Mouse (Mus musculus) MEL (cell line): ENCODE measurements around the gene Hlcs. TPM values are rescaled to one million over a fixed set of nuclear protein-coding genes. Genes with fewer than 3 reads are reported as not detected.

Experiments used
- DNase-seq: peaks from one replicate; pipeline ENCODE4 v3.0.0; 2011; ENCODE audit warnings: low read depth, low spot score
- H3K27ac ChIP-seq: 2 replicates; pipeline ENCODE4 v1.5.1; 2012; ENCODE audit warnings: low read depth, mild to moderate bottlenecking, control low read depth, low read length, moderate library complexity; ENCODE audit not compliant: control insufficient read depth
- H3K27me3 ChIP-seq, 2 experiments: fragments of 150-350 bp in 1 of 2; sonication (generic) in 1 of 2; 2 replicates each; pipeline ENCODE4 v1.6.1; 2012; ENCODE audit warnings: low read length in 2 of 2, mild to moderate bottlenecking in 2 of 2, improper control_type of control experiment in 1 of 2, moderate library complexity in 1 of 2; ENCODE audit not compliant: insufficient read depth in 2 of 2, control insufficient read depth in 1 of 2
- H3K36me3 ChIP-seq, 2 experiments: 2 replicates each; pipeline ENCODE4 v1.6.1; 2012 to 2014; ENCODE audit warnings: low read length in 2 of 2, improper control_type of control experiment in 1 of 2, inconsistent platforms in 1 of 2, mild to moderate bottlenecking in 1 of 2; ENCODE audit not compliant: insufficient read depth in 2 of 2, control insufficient read depth in 1 of 2
- H3K4me1 ChIP-seq, 2 experiments: fragments of 150-350 bp in 1 of 2; sonication (generic) in 1 of 2; 2 replicates each; pipeline ENCODE4 v1.6.1; 2012; ENCODE audit warnings: low read length in 2 of 2, improper control_type of control experiment in 1 of 2, mild to moderate bottlenecking in 1 of 2; ENCODE audit not compliant: insufficient read depth in 2 of 2, control insufficient read depth in 1 of 2
- H3K4me3 ChIP-seq, 2 experiments: fragments of 150-350 bp in 1 of 2; sonication (generic) in 1 of 2; 2 replicates each; pipeline ENCODE4 v1.5.1; 2012; ENCODE audit warnings: low read depth in 2 of 2, low read length in 2 of 2, mild to moderate bottlenecking in 2 of 2, moderate library complexity in 2 of 2, control low read depth in 1 of 2, improper control_type of control experiment in 1 of 2; ENCODE audit not compliant: control insufficient read depth in 1 of 2, insufficient read depth in 1 of 2
- H3K79me2 ChIP-seq: 2 replicates; pipeline ENCODE4 v1.6.1; 2012; ENCODE audit warnings: mild to moderate bottlenecking, low read length, moderate library complexity; ENCODE audit not compliant: control insufficient read depth, poor library complexity, insufficient read depth
- H3K9ac ChIP-seq: 2 replicates; pipeline ENCODE4 v1.6.1; 2012; ENCODE audit warnings: low read depth, mild to moderate bottlenecking, control low read depth, low read length, moderate library complexity; ENCODE audit not compliant: control insufficient read depth, poor library complexity, severe bottlenecking
- H3K9me3 ChIP-seq: fragments of 150-350 bp; sonication (generic); replicated peaks from 2 replicates; pipeline ENCODE4 v1.6.1; 2012; ENCODE audit warnings: mild to moderate bottlenecking, low read length, improper control_type of control experiment, moderate library complexity; ENCODE audit not compliant: insufficient read depth
- CTCF ChIP-seq, 3 experiments: IDR thresholded peaks in 2 of 3; conservative IDR thresholded peaks in 1 of 3; 2 replicates each; pipeline ENCODE4 v1.5.1; 2011 to 2012; ENCODE audit warnings: low read length in 3 of 3, low read depth in 2 of 3, mild to moderate bottlenecking in 2 of 3, improper control_type of control experiment in 1 of 3, inconsistent platforms in 1 of 3, mixed read lengths in 1 of 3, moderate library complexity in 1 of 3; ENCODE audit not compliant: control insufficient read depth in 1 of 3, insufficient read depth in 1 of 3, poor library complexity in 1 of 3, severe bottlenecking in 1 of 3
- ELF1 ChIP-seq: IDR thresholded peaks from 2 replicates; pipeline ENCODE4 v1.6.1; 2014; ENCODE audit warnings: low read depth, mild to moderate bottlenecking, inconsistent platforms, low read length, improper control_type of control experiment, moderate library complexity
- EP300 ChIP-seq, 2 experiments: IDR thresholded peaks; 2 replicates each; pipeline ENCODE4 v1.6.1; 2011; ENCODE audit warnings: improper control_type of control experiment in 2 of 2, low read length in 2 of 2, low read depth in 1 of 2, mild to moderate bottlenecking in 1 of 2
- ETS1 ChIP-seq: IDR thresholded peaks from 2 replicates; pipeline ENCODE4 v1.6.1; 2012; ENCODE audit warnings: low read depth, mild to moderate bottlenecking, inconsistent platforms, low read length, improper control_type of control experiment, moderate library complexity
- GABPA ChIP-seq: IDR thresholded peaks from 2 replicates; pipeline ENCODE4 v1.6.1; 2012; ENCODE audit warnings: low read depth, mild to moderate bottlenecking, inconsistent platforms, low read length, improper control_type of control experiment, moderate library complexity
- GATA1 ChIP-seq: IDR thresholded peaks from 2 replicates; pipeline ENCODE4 v1.6.1; 2011; ENCODE audit warnings: low read depth, low read length, improper control_type of control experiment
- HCFC1 ChIP-seq: IDR thresholded peaks from 2 replicates; pipeline ENCODE4 v1.6.1; 2012; ENCODE audit warnings: low read depth, mild to moderate bottlenecking, inconsistent platforms, low read length, improper control_type of control experiment, moderate library complexity
- JUND ChIP-seq: IDR thresholded peaks from 2 replicates; pipeline ENCODE4 v1.6.1; 2011; ENCODE audit warnings: low read depth, mild to moderate bottlenecking, improper control_type of control experiment, low read length
- KAT2A ChIP-seq: conservative IDR thresholded peaks from 2 replicates; pipeline ENCODE4 v1.6.1; 2012; ENCODE audit warnings: low read depth, low read length, improper control_type of control experiment, inconsistent platforms
- MAX ChIP-seq: IDR thresholded peaks from 2 replicates; pipeline ENCODE4 v1.6.1; 2011; ENCODE audit warnings: low read length, improper control_type of control experiment
- MAZ ChIP-seq: IDR thresholded peaks from 2 replicates; pipeline ENCODE4 v1.6.1; 2012; ENCODE audit warnings: low read depth, mild to moderate bottlenecking, inconsistent platforms, low read length, improper control_type of control experiment
- MEF2A ChIP-seq: IDR thresholded peaks from 2 replicates; pipeline ENCODE4 v1.6.1; 2014; ENCODE audit warnings: low read depth, mild to moderate bottlenecking, inconsistent platforms, low read length, improper control_type of control experiment; ENCODE audit not compliant: poor library complexity, insufficient replicate concordance, severe bottlenecking; ENCODE audit errors: extremely low read depth
- MYB ChIP-seq: IDR thresholded peaks from 2 replicates; pipeline ENCODE4 v1.6.1; 2011; ENCODE audit warnings: mild to moderate bottlenecking, low read depth, low read length, improper control_type of control experiment
- MYC ChIP-seq: IDR thresholded peaks from 2 replicates; pipeline ENCODE4 v1.6.1; 2011; ENCODE audit warnings: low read depth, mild to moderate bottlenecking, low read length, improper control_type of control experiment, moderate library complexity
- NELFE ChIP-seq: IDR thresholded peaks from 2 replicates; pipeline ENCODE4 v1.6.1; 2011; ENCODE audit warnings: low read depth, low read length, improper control_type of control experiment
- NRF1 ChIP-seq: IDR thresholded peaks from 2 replicates; pipeline ENCODE4 v1.6.1; 2014; ENCODE audit warnings: low read depth, mild to moderate bottlenecking, inconsistent platforms, low read length, improper control_type of control experiment, moderate library complexity; ENCODE audit not compliant: poor library complexity, insufficient read depth, severe bottlenecking
- POLR2A ChIP-seq, 2 experiments: IDR thresholded peaks; 2 replicates each; pipeline ENCODE4 v1.6.1; 2011 to 2012; ENCODE audit warnings: low read length in 2 of 2, mild to moderate bottlenecking in 2 of 2, control low read depth in 1 of 2, improper control_type of control experiment in 1 of 2, low read depth in 1 of 2, moderate library complexity in 1 of 2; ENCODE audit not compliant: control insufficient read depth in 1 of 2, insufficient read depth in 1 of 2, poor library complexity in 1 of 2
- POLR2AphosphoS5 ChIP-seq: IDR thresholded peaks from 2 replicates; pipeline ENCODE4 v1.6.1; 2012; ENCODE audit warnings: low read depth, borderline replicate concordance, mild to moderate bottlenecking, inconsistent platforms, low read length, moderate library complexity, mixed read lengths
- RAD21 ChIP-seq: IDR thresholded peaks from 2 replicates; pipeline ENCODE4 v1.6.1; 2011; ENCODE audit warnings: mild to moderate bottlenecking, low read depth, low read length, improper control_type of control experiment
- SMC3 ChIP-seq: IDR thresholded peaks from 2 replicates; pipeline ENCODE4 v1.6.1; 2011; ENCODE audit warnings: low read depth, low read length, improper control_type of control experiment
- TAL1 ChIP-seq: IDR thresholded peaks from 2 replicates; pipeline ENCODE4 v1.6.1; 2012; ENCODE audit warnings: mild to moderate bottlenecking, inconsistent platforms, low read length, moderate library complexity, mixed read lengths
- TBP ChIP-seq: IDR thresholded peaks from 2 replicates; pipeline ENCODE4 v1.8.0; 2011; ENCODE audit warnings: low read depth, low read length, improper control_type of control experiment
- TCF12 ChIP-seq: IDR thresholded peaks from 2 replicates; pipeline ENCODE4 v1.6.1; 2014; ENCODE audit warnings: low read depth, mild to moderate bottlenecking, inconsistent platforms, low read length, improper control_type of control experiment, moderate library complexity
- UBTF ChIP-seq: IDR thresholded peaks from 2 replicates; pipeline ENCODE4 v1.6.1; 2012; ENCODE audit warnings: low read depth, mild to moderate bottlenecking, inconsistent platforms, low read length, improper control_type of control experiment, moderate library complexity, borderline replicate concordance; ENCODE audit not compliant: insufficient read depth
- ZC3H11A ChIP-seq: IDR thresholded peaks from 2 replicates; pipeline ENCODE4 v1.6.1; 2012; ENCODE audit warnings: low read depth, mild to moderate bottlenecking, inconsistent platforms, low read length, improper control_type of control experiment
- ZKSCAN1 ChIP-seq: IDR thresholded peaks from 2 replicates; pipeline ENCODE4 v1.6.1; 2012; ENCODE audit warnings: low read depth, mild to moderate bottlenecking, inconsistent platforms, low read length, improper control_type of control experiment, moderate library complexity
- ZMIZ1 ChIP-seq: IDR thresholded peaks from 2 replicates; pipeline ENCODE4 v1.6.1; 2012; ENCODE audit warnings: low read depth, mild to moderate bottlenecking, inconsistent platforms, low read length, improper control_type of control experiment, moderate library complexity
- ZNF384 ChIP-seq: IDR thresholded peaks from 2 replicates; pipeline ENCODE4 v1.6.1; 2012; ENCODE audit warnings: low read depth, mild to moderate bottlenecking, inconsistent platforms, low read length, improper control_type of control experiment
- polyA plus RNA-seq, 2 experiments: library from polyadenylated mRNA; stranded (reverse) in 1 of 2; unstranded in 1 of 2; fragments of >175 nt in 1 of 2; fragments of >200 nt in 1 of 2; gene quantifications; 2 replicates each; pipeline versions ENCODE4 v1.2.1 to v1.2.4; 2012; ENCODE audit warnings: low replicate concordance in 2 of 2, low read depth in 1 of 2; ENCODE audit not compliant: insufficient read length in 2 of 2, insufficient read depth in 1 of 2, missing spikeins in 1 of 2
- total RNA-seq: library from RNA; depleted of rRNA; stranded (reverse); fragments of 300-350 nt; gene quantifications from 2 replicates; pipeline ENCODE4 v1.2.3, GENCODE M21; 2012

Gene Hlcs
- total and polyA plus RNA-seq, 3 experiments, result 3.3 to 6.4 TPM; not detected in 1

GRCm38 (mm10) chr16:94255035-94255434, 58.3 kb downstream of the Hlcs start:
- Histone ChIP-seq H3K9ac (no peak overlapping the region), H3K27me3 (no peaks in the 10 kb centered on the region), H3K36me3 (no peaks in the 10 kb centered on the region), H3K79me2 (no peaks in the 10 kb centered on the region), H3K4me1 (no peaks in the 10 kb centered on the region), H3K4me3 (no peak overlapping the region), H3K27ac (no peak overlapping the region), H3K9me3 (no peaks in the 10 kb centered on the region)
- TF ChIP-seq MAZ (no peak), GABPA (no peak), ZNF384 (no peak), KAT2A (no peak), MYB (no peak), NRF1 (no peak), ETS1 (no peak), HCFC1 (no peak), UBTF (no peak), POLR2AphosphoS5 (no peak), CTCF (IDR thresholded peaks at IDR 0.05 in 2 of 3, conservative IDR thresholded peaks at IDR 0.05 in 1 of 3; ENCODE audit: control insufficient read depth in 1 of 3, insufficient read depth in 1 of 3, low read depth in 2 of 3, low read length in 3 of 3, poor library complexity in 1 of 3, severe bottlenecking in 1 of 3) (no peak), SMC3 (no peak), ELF1 (no peak), MEF2A (no peak), TAL1 (no peak)
- DNase-seq, result no peak

- no peaks in the 10 kb centered on the region for H3K79me2 ChIP-seq
- no peak overlapping the region for H3K27ac ChIP-seq
- H3K9me3 ChIP-seq, result no peaks in the 10 kb centered on the region
- no peak overlapping the region for H3K4me3 ChIP-seq
- H3K27me3 ChIP-seq, result no peaks in the 10 kb centered on the region
- H3K36me3 ChIP-seq, result no peaks in the 10 kb centered on the region
- H3K4me1 ChIP-seq, result no peaks in the 10 kb centered on the region
- no peak for DNase-seq
- TF ChIP-seq ELF1 (no peak), ETS1 (no peak), ZC3H11A (no peak), NELFE (no peak), RAD21 (no peak), MAX (no peak), JUND (no peak), ZKSCAN1 (no peak), POLR2A (IDR thresholded peaks at IDR 0.05; ENCODE audit: control insufficient read depth in 1 of 2, insufficient read depth in 1 of 2, low read depth in 1 of 2, low read length in 2 of 2, poor library complexity in 1 of 2) (no peak), HCFC1 (no peak), TCF12 (no peak), MYC (no peak), EP300 (IDR thresholded peaks at IDR 0.05; ENCODE audit: low read depth in 1 of 2, low read length in 2 of 2) (no peak), ZMIZ1 (no peak), GATA1 (no peak), TBP (no peak)
- no peak overlapping the region for H3K9ac ChIP-seq
These were observed 58.9 kb downstream of the Hlcs start for GRCm38 (mm10) chr16:94254415-94254891.
